Mouse (Mus musculus): ENCODE measurements around the gene Exd1. TPM values are rescaled to one million over a fixed set of nuclear protein-coding genes. Genes with fewer than 3 reads are reported as not detected.

Gene Exd1
- polyA plus RNA-seq (2012; fragmentation: generic; extraction: Trizol): under 1 TPM; 0.01 to 0.04 TPM

GRCm38 (mm10) chr2:119547522-119548370 is at the start of gene Exd1, which contains the start of gene Chp1:
Gene Exd1, minus strand, starts transcription at chr2:119547627.
Gene Chp1, plus strand, starts transcription at chr2:119547697.

GRCm38 (mm10) chr2:119477571-119478396 is 69.6 kb downstream of the Exd1 start, which contains the start of gene Ino80:
Gene Ino80, minus strand, starts transcription at chr2:119477687.

Other genes with a start within 250 kb of the Exd1 start
- gene Dll4, start 221.8 kb downstream of the Exd1 start, polyA plus RNA-seq (2012; fragmentation: generic; extraction: Trizol): not detected
- gene Chac1, start 196.4 kb downstream of the Exd1 start, polyA plus RNA-seq (2012; fragmentation: generic; extraction: Trizol): 1 to 10 TPM; 4.9 to 10.0 TPM
- 1 to 10 TPM in 1 of 2 experiments, under 1 TPM in 1; 0.41 to 4.5 TPM for gene Ino80, start 69.9 kb downstream of the Exd1 start, polyA plus RNA-seq (2012; fragmentation: generic; extraction: Trizol)
- gene Chp1, start 70 bp upstream of the Exd1 start, polyA plus RNA-seq (2012; fragmentation: generic; extraction: Trizol): 10 to 100 TPM; 17.8 to 47.3 TPM
- 1 to 10 TPM in 1 of 2 experiments, under 1 TPM in 1; 0.81 to 9.5 TPM for gene Nusap1, start 70.7 kb upstream of the Exd1 start, polyA plus RNA-seq (2012; fragmentation: generic; extraction: Trizol)
- 1 to 10 TPM; 1.1 to 5.9 TPM for gene Oip5, start 70.8 kb upstream of the Exd1 start, polyA plus RNA-seq (2012; fragmentation: generic; extraction: Trizol)
- gene Ndufaf1, start 115.2 kb upstream of the Exd1 start, polyA plus RNA-seq (2012; fragmentation: generic; extraction: Trizol): 10 to 100 TPM in 1 of 2 experiments, 1 to 10 TPM in 1; 5.7 to 15.6 TPM
- gene Rtf1, start 127.4 kb upstream of the Exd1 start, polyA plus RNA-seq (2012; fragmentation: generic; extraction: Trizol): 10 to 100 TPM in 1 of 2 experiments, 1 to 10 TPM in 1; 3.2 to 16.4 TPM
- under 1 TPM; 0.20 to 0.44 TPM for gene Itpka, start 194.7 kb upstream of the Exd1 start, polyA plus RNA-seq (2012; fragmentation: generic; extraction: Trizol)
- gene Ltk, start 212.8 kb upstream of the Exd1 start, polyA plus RNA-seq (2012; fragmentation: generic; extraction: Trizol): under 1 TPM in 1 of 2 experiments, not detected in 1; 0.02 TPM
- gene Rpap1, start 239.9 kb upstream of the Exd1 start, polyA plus RNA-seq (2012; fragmentation: generic; extraction: Trizol): 10 to 100 TPM in 1 of 2 experiments, 1 to 10 TPM in 1; 6.8 to 12.2 TPM

Measured in C3H10T1/2 (cell line).